Mouse (Mus musculus) gastrocnemius, postnatal 4 days (tissue): ENCODE measurements around the gene Pigo. TPM values are rescaled to one million over a fixed set of nuclear protein-coding genes. Genes with fewer than 3 reads are reported as not detected.

Source experiments
- DNase-seq, 2 experiments: peaks; one replicate each; pipeline ENCODE4 v3.0.0; 2021 to 2022; ENCODE audit warnings: low spot score in 2 of 2, mixed read lengths in 2 of 2
- long read RNA-seq, 2 experiments: library from polyadenylated mRNA; stranded (forward); transcript quantifications; one replicate each; pipeline ENCODE4 v2.0.0; 2021
- total RNA-seq, 2 experiments: library from RNA; stranded (reverse); gene quantifications; 2 replicates each; pipeline ENCODE4 v1.2.3; 2021

The Pigo gene
- 10 to 100 TPM; 10.7 to 10.8 TPM for total RNA-seq
- long read RNA-seq, experiment 1, full-length matches to known transcripts: 1 of 7 reads
- long read RNA-seq, experiment 1, partial matches to known transcripts: 2 of 7 reads
- long read RNA-seq, experiment 1, other reads (novel, unspliced or antisense): 4 of 7 reads
- long read RNA-seq, experiment 2, full-length matches to known transcripts: 3 of 39 reads
- long read RNA-seq, experiment 2, partial matches to known transcripts: 5 of 39 reads
- long read RNA-seq, experiment 2, other reads (novel, unspliced or antisense): 31 of 39 reads

- peak; percentile 86 to 94 for DNase-seq
These were observed at the start of gene Pigo for GRCm38 (mm10) chr4:43025084-43025960. TSS of gene Pigo (minus strand) at chr4:43025819.

GRCm38 (mm10) chr4:43074923-43075322 is 49.3 kb upstream of the Pigo start:
- DNase-seq: no peak

- DNase-seq: no peak
These were observed 39.9 kb upstream of the Pigo start for GRCm38 (mm10) chr4:43065471-43065870.

GRCm38 (mm10) chr4:43060286-43060685 is 34.7 kb upstream of the Pigo start:
- DNase-seq: no peak

- DNase-seq: no peak
These were observed 34.1 kb upstream of the Pigo start for GRCm38 (mm10) chr4:43059697-43060096.

- DNase-seq: peak; percentile 56 to 78
These were observed 33.4 kb upstream of the Pigo start, which contains the start of gene Unc13b for GRCm38 (mm10) chr4:43058753-43059654. TSS of gene Unc13b (plus strand) at chr4:43058953.

- no peak for DNase-seq
These were observed 32.8 kb upstream of the Pigo start for GRCm38 (mm10) chr4:43058392-43058752.

- DNase-seq: no peak
These were observed 32.0 kb upstream of the Pigo start for GRCm38 (mm10) chr4:43057654-43058053.

- peak in 1 of 2 experiments; percentile 41 for DNase-seq
These were observed 27.0 kb upstream of the Pigo start for GRCm38 (mm10) chr4:43052627-43053026.

GRCm38 (mm10) chr4:43047231-43047630 is 21.6 kb upstream of the Pigo start:
- peak in 1 of 2 experiments; percentile 70 for DNase-seq

- no peak for DNase-seq
These were observed 21.0 kb upstream of the Pigo start for GRCm38 (mm10) chr4:43046607-43047006.

GRCm38 (mm10) chr4:43045659-43046302 is 20.2 kb upstream of the Pigo start, which contains the start of gene Fam214b:
TSS of gene Fam214b (minus strand) at chr4:43046220.
- peak; percentile 94 to 98 for DNase-seq

GRCm38 (mm10) chr4:43045285-43045658 is 19.7 kb upstream of the Pigo start:
- DNase-seq: no peak

GRCm38 (mm10) chr4:43044673-43045072 is 19.1 kb upstream of the Pigo start:
- DNase-seq: no peak

GRCm38 (mm10) chr4:43043644-43044357 is 18.2 kb upstream of the Pigo start:
- DNase-seq: peak in 1 of 2 experiments; percentile 53

GRCm38 (mm10) chr4:43040881-43041547 is 15.4 kb upstream of the Pigo start:
- no peak for DNase-seq

GRCm38 (mm10) chr4:43040114-43040572 is 14.5 kb upstream of the Pigo start:
- DNase-seq: peak; percentile 94 to 97

GRCm38 (mm10) chr4:43039609-43040008 is 14.0 kb upstream of the Pigo start:
- DNase-seq: no peak
